Mouse (Mus musculus): ENCODE results near the gene Olfr129.

Olfr129 gene

DNA sequence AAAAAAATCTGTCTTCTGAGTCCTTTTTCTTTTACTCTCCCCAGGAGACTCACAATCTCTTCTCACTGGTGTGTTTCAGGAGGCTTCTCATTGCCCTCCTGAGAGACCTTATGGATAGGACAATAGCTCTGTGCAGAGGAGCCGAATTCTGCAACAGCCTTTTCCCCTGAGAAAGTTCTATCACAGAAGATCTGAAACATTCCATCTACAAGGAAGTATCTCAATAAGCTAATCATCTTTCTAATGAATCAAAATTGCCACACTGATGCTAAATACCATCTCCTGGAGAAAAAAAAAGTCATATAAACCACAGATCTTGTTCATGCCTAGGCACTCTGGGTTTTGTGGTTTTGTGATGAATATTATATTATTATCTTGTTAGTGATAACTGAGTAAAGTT, at the start of gene Olfr129:
Olfr129 (minus strand) TSS at position 101 of the 400 bp plus-strand sequence.
- DNase-seq, result no peak

DNA sequence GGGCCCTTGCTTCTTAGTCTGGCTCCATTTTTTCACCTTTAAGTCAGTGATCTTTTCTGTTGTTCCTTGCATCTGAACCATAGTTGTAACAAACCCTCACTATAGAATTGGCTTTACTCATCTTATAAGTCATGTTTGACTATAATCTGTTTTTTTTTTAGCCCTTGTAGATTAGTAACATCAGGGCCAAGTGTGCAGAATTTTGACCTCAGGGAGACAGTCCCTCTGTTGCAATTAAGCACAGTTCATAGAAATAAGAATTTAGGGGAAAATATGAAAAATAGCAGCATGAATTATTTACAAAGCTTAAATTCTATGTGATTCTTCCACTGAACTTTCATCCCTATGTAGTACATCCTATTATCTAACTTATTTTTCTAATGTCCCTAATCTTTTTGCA, 28.7 kb upstream of the Olfr129 start, which contains the start of gene Olfr131:
Olfr131 (minus strand) TSS at position 101 of the 400 bp plus-strand sequence.
- no peak for DNase-seq

DNA sequence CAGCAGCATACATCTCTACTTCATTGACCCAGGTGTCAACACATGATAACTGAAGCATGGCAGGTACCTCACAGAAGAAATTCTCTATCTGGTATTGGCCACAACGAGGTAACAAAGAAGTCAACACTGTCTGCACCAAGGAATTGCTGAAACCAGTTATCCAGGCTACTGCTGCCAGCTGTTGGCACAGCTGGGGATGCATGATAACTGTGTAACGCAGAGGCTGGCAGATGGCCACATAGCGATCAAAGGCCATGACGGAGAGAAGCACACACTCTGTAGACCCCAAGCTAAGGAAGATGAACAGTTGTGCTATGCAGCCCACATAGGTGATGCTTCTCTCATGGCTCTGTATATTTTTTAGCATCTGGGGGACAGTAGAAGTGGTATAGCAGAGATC, 22.5 kb upstream of the Olfr129 start:
- no peak for DNase-seq

DNA sequence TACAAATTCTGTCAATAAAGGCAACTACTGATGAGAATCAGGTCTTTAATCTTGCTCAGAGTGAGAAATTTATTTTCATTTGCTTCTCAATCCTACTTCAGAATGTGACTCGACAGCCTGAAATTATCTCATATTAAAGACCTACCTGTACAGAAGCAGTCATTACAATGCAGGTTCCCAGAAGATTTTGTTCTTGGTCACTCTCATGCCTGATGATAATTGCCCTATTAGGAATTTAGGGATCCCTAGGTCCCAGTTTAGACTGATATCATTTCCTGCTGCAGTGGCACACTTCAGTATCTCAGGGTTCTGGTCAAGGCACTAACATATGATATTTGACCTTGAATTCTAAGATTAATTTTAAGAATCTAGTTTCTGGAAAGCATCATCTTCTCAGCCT, 3.7 kb upstream of the Olfr129 start, which contains the start of gene Olfr130:
Olfr130 (plus strand) TSS at position 301 of the 400 bp plus-strand sequence.
- no peak for DNase-seq

DNA sequence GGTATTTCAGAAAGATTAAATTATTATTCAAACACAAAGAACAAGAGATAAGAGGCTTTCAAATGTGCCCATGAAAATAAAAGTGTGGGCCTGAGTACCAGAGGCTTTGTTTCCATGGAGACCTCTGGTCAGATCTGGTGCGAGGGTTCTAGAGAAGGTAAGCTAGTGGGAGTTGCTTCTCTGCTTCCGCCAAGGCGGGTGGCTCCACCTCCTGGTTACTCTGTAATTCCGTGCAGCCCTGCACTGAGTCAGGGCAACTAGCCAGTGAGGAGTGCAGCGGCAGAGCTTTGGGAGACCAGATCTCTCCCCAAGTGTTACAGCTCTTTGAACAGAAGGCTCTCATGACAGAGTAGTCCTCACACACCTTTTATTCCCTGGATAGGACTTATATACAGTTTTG, 33.6 kb downstream of the Olfr129 start:
- no peak for DNase-seq

DNA sequence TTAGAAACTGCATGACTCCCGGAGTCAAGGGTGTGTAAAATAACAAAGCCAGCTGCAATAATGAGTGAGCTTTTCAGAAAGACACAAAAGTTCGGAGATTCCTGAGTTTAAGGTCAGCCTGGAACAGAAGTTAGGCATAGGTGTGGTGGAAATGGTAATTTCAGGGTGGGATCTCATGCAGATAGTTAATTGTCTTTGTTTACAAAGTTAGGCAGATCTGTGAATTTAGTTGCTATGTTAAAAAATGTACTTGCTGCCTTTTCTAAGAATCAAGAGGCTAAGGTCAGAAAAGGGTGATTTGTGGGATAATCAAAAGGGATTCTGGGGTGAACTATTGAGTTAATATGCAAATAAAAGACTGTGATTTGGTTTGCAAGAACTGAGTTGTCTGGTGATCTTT, 43.5 kb downstream of the Olfr129 start:
- DNase-seq, result no peak

DNA sequence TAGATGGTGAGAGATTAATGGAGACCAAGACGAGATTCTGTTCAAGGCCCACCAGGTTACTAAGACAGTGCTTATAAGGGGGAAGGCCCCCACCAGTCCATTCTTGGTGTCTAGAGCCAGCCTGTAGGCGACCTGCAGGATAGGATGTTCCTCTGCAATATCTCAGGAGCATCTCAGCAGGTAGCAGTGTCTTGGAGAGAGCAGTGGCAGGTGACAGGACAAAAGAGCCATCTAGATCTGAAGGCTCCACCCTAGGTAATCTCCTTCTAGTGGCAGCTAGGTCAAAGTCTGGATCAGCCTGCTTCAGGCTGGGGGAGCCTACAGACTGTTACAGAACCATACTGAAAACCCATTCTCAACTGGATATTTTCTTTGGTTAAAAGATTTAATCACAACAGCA, 54.9 kb downstream of the Olfr129 start:
- no peak for DNase-seq

Data from right cerebral cortex, postnatal 25 days (tissue).